Mouse (Mus musculus): ENCODE data around the gene Polr3b.

Polr3b gene

DNA sequence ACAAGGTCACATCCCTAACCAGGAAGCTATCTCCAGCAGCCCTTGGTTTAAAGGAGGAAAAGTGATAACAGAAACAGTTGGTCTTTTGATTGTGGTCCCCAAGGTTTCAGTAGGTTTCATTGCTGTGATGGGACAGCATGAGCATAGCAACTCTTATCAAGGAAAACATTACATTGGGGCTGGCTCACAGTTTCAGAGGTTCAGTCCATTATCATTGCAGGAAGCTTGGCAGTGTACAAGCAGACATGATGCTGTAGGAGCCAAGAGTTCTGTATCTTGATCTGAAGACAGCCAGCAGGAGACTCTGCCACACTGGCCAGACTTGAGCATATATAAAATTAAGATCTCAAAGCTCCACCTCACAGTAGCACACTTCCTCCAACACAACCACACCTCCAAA, 53.6 kb downstream of the Polr3b start:
- no peak for DNase-seq

DNA sequence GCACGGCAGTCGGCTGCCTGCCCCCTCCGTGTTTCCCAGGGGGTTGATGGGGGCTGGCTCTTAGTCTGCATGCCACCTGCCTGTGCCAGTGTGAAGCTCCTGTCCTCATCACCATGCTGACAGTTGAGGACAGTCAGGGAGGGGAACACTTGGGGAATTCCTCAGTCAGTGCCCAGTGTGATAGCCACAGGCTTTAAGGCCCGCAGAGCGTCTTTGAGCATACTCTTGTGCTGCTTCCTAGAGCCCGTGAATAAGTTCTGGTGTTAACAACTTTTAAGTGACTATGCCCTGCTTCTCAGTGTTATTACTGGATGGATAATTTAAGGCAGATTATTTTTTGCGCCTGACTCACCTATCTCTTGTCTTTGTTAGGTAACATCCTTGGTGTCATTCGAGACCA, 54.4 kb downstream of the Polr3b start:
- no peak for DNase-seq

DNA sequence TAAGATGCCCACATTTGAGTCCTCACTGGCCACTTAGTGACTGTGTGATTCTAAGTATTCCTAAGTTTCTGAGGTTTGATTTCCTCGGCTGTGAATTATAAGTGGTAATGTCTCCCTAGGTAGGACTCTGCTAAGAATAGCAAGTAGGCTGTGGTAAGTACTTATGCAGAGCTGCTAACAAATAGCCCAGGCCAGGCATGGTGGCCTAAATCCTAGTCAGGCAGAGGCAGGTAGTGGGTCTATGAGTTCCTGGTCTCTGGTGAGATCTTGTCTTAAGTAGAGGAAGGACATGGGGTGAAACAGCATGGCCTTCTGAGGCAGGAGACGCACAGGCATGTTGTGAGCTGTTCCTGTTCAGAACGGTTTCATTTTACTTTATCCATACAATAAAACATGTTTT, 55.8 kb downstream of the Polr3b start:
- DNase-seq, result no peak

DNA sequence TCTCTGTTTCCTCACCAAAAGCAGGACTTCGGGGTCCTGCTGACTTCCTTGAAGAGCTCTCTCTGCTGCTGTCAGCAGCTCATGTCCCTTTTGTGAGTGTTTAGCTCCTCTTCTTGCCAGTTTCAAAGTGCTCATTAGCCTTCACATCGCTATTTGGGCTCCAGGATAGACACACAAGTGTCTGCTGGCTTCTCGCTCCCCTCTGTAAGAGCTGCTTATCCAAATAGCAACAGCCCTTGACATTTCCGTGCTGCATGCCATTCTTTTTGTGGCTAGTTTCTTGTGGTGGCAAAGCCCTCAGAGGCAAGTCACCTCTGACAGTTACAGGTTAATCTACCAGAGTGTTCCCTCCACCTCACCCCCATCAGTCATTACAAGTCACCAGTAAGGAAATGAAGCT, 56.3 kb downstream of the Polr3b start:
- no peak for DNase-seq

DNA sequence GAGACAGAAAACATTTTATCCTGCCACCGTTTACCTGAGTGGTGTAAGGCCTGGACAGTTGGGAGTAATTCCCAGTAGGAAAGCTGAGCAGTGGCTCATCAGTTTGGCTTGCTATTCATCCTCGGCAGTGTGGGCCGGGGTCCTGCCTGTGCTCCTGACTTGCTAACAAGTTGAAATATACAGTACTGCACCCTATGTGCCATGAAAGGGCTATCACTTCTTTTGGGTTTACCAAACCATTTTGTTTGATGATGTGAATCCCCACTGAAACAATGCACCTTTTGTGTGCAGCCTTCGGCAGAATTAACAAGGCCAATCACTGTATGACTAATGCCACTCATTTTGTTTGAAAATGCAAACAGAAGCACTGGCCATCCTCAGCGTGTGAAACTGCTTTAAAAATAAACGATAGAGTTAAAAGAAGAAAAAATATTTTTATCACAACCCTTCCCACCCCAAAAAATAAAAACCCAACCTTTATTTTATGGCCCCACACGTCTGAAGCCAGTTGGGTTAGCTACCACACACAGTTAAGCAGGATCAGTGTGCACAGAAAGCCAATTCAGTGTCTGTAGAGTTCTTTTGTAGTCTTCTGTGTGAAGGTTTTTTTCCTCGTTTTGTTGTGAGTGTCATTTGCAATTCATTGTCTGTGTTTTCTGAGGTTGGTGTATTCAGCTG, 63.5 kb downstream of the Polr3b start:
- no peak for DNase-seq

DNA sequence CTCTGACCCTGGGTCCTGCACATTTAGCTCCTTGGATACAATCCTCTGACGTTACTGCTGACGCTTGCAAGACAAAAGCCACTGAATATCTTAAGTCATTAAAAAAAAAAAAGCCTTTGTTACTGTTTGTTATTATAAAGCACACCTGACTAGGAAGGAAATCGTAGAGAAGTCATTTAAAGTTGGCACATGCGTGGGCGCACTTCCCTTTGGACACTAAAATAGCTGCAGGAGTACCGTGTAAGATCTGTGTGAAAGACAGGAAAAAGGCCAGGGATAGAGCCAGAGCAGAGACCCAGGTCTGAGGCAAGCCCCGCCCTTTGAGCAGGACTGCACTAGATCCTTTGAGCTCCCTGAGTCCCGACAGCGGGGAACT, 64.0 kb downstream of the Polr3b start:
- DNase-seq, result no peak

DNA sequence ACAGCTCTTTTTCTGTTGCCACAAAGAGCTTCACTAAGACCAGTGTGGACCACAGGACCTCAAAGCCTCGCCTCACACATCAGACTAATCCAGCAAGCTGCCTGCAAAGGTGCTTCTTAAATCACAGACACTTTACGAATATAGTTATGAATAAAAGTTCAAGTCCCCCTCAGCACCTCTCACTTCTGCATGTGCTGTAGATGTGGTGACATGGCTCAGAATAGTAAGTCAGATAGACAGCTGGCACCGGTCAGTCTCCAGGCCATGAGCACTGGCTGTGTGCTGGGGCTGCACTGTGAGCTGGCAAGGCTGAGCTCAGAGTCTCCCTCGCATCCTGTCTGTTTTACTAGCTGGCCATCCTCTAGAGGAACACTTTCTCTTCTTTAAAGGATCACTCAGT, 64.6 kb downstream of the Polr3b start:
- no peak for DNase-seq

DNA sequence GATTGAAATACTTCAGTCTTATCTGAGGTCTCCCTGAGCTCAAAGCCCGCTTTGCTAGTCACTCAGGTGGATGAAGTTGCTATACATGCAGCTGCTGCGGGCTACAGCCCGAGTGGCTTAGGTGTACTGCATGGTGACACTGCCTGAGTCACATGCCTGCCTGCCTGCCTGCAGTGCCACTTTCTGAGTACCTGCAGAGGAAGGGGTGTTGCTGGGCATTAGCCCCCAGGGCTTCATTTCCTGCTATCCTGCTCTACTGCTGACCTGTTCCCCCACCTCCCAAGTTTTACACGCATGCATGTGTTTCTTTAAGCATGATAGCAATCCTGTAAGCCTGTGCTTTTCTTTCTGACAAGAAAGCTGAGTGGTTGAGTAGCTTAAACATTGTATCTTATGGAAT, 65.6 kb downstream of the Polr3b start:
- no peak for DNase-seq

DNA sequence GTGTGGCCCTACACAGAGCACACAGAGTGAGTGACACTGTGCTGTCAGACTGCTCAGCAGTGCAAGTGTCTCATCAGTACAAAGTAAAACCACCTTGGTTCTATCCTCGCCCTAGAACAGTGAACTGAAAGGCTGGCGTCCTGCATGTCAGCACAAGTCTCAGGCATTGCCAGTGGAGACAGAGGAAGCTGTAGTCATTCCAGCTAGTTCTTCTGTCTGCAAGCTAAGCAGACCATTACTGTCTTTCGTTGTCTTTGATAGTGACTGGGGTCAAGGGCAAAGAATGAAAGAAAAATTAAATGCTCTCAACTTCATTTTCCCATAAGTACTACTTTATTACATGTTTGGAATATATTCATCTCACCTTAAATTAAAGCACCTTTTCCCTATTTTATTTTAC, 67.8 kb downstream of the Polr3b start:
- DNase-seq, result no peak

DNA sequence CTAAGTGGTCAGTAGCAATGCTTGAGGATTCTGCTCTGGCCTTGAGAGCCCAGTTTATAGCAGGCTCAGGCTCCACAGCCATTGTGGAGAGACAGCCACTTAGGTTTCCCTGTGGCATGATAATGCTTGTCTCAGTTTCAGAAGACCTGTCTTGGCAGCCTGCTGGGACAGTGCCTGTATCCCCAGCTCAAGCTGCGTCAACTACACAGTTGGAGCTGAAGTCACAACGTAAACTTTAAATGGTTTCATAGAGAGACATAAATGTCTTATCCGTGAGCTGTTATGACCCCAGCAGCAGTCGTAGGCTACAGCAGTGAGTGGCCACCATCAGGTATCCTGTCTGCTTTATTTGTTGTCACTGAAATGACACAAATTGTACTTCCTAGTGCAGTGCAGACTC, 68.7 kb downstream of the Polr3b start:
- DNase-seq, result no peak

DNA sequence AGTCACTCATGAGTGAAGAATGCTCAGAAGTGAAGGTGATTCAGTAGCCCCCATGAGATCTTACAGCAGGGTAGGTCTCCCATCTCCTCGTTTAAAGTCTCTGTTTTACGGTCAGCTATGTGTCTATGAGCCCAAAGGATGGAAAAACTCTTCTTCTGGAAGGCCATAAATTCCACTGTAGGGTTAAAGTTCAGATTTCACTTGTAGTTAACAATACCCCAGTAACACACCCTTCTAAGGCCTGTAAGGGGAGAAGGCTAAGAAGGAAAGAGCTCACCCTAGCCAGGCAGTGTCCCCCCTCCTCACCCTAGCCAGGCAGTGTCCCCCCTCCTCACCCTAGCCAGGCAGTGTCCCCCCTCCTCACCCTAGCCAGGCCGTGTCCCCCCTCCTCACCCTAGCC, 69.6 kb downstream of the Polr3b start:
- no peak for DNase-seq

DNA sequence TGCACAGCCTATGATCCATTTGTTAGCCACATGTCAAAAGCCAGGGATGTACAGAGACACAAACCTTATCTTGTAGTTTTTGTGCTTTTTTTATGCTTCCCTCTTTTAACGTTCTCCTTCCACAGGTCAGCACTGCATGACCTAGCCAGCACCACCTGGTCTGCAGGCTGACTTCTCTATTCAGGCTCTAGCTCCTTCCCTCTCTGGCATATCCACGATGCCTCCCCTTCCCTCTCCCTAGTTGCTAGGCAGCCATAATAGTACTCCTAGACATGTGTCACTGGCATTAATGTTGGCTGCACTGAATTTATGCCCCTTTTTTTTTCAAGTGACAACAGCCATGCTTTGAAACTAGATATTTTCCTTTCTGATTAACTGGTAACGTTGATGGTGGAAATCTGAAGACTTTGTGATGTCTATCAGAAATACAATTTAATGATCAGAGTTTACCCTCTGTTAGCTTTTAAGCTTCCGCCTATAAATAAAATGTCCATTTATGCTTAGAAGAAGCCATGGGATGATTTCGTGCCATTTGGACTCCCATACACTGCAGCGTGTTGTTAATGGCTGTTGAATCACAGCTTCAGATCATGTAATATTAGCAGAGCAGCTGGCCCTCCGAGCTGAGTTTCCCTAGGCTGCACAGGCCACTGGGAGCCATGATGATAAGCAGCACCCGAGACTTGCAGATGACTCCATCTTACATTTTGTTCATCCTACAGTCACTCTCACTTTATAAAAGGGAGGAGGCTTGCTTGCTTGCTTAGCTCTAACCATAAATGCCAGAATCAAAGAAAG, 71.9 kb downstream of the Polr3b start:
- no peak for DNase-seq

DNA sequence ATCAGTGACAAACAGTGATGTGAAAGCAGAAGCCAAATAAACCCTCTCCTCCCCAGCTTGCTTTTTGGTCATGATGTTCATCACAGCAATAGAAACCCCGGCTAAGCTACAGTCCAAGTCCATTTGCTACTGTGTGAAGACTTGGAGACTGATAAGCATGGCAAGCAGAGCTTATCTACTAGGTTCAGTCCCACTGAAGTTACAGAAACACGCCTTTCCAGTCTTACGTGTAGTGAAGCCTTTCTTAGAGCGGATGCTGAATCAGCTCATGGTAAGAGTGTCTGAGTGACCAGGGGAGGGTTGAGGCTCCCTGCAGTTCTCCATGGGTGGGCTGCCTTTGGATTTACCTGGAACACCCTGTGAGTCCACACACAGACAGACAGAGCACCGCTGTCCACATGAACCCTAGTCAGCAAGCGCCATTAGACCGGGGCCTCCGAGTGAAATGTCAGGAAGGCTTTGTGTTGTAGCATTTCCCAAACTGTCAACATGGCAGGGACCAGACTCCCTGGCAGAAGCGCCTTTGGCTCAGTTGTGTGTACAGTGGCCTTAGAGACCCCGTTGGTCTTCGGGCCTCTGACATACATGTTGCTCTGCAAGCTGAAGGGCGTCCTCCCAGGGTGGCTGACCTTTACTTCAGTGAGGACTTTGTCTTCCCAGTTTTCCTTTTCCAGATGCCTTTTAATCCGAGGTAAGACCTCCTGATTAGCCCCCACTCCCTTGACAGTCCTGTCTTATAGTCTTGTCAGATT, 78.3 kb downstream of the Polr3b start:
- no peak for DNase-seq

DNA sequence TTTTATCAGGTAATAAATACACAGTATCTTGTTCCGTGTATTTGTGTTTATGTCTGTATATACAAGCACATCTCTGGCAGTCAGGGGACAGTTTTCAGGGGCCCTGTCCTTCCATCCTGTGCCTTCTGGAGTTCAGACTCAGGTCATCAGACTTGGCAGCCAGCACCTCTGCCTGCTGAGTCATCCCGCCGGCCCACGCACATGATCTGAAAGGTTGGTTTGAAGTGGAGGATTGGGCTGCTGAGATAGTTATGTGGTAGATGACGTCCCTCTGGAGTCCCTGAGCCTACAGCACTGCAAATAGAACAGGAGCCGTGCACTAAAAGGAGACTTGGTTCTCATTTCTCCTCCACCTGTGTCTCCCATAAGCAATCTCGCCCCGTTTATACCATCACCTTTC, 79.0 kb downstream of the Polr3b start:
- no peak for DNase-seq

DNA sequence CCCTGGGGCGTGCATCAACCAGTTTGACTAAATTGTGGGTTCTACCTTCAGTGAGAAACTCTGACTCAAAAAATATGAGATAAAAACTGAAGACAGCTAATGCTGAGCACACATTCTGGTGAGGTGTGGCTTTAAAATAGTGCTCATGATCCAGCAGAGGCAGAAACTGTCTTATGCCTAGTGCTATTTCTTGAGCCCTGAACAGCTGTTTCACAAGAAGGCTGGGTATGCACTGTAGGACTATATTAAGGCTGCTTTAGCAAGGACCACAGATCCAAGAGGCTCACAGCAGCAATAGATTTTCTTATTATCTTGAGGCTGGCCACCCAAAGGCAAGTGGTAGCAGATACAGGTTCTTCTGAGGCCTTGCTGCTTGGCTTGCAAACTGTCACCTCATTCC, 80.0 kb downstream of the Polr3b start:
- DNase-seq, result no peak

DNA sequence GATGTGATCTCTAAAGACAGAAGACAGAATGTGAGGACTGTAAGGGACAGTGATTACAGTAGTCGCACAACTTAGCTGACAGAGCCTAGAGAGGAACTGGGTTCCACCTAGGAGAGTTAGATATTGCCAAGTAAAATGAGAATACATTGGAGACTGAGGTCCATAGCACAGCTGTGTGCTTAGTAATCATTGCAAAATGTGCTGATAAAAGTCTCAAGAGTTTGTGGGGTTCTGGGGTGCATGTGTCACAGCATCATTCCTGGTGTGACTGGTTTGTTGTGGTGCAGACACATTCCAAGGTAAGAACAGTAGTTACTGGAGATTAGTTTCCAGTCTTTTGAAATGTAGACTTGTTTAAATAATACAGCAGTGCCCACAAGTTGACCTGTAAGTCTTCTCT, 82.5 kb downstream of the Polr3b start:
- no peak for DNase-seq

DNA sequence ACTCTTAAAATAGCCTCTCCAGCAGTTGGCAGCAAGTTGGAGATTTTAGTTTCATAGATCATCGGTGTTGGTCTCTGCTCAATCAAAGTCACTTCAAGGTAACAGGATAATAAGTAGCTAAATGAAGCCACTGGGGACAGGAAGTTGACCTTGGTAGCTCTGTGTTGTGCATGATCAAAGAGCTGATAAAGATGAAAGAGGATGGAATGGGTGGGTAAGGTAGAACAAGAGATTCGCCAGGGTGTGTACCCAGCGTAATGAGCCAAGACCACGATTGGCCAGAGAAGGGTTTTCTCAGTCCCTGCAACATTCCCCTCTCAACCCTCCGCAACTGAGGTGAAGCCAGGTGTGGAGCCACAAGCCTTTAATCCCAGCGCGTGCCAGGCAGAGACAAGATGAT, 83.1 kb downstream of the Polr3b start:
- no peak for DNase-seq

DNA sequence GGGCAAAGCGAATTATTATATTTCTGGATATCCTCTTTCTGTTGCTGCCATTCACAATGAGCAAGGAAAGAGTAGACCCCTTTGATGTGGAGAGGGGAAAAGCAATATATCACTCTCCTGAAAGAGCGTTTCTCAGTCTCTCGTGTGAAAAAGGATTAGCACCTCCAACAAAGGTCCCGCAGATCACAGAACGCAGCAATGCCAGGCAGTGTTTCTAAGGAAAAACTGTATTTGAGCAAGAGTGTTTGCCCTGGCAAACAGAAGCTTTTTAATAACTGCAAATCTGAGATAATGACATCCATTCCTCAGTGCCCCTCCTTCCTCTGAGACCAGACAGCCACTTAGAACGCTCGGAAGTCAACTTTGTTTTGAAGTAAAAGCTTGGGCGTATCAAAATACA, 84.5 kb downstream of the Polr3b start:
- DNase-seq, result no peak

DNA sequence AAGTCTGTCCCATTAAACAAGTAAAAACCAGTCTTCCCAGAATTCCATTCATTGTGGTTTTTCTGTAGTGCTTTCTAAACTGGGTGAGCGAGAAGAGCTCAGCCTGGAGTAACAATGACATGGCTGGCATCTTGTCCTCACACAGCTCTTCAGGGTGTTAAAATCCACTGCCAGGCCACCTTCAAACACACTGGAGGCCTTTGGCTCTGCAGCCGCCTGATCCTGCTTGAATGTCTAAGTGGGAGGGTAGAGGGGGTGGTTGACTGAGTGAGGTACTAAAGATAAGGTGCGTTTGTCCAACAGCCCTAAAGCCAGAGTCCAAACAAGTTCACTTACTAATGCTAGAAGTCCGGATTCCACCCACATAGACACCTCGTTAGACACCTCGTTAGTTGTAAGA, 85.1 kb downstream of the Polr3b start:
- no peak for DNase-seq

DNA sequence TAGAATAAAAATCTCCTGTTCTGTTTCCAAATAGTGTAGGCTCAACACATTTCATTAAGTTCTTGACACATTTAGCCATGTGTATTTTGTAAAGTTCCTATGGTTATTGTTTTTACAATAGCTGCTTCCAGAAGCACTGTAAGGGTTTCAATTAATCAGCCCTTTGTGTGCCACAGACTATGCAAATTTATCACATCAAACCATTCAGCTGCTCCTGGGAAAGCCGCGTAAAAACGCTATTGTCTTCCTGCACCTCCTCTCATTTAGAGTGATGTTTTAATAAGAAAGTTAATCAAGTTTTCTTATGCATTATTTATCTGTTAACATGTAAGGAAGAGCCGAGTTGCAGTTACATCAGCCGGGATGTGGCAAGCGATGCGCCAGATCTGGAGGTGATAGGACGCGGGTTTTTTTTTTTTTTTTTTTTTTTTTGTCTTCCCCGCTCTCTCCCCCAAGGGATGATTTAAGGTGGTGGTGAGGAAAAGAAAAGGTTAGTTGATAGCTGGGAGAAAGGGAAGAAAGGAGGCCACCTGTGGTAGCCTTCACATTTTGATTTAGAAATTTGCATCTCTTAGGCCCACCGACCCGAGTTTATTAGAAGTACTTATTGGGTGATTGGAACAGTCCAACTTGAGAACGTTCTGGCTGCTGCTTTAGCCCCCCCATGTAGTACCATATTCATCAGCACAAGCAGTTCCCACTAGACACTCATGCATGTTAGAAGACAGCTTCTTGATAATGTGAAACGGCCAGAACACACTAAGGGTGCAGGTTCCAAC, 85.8 kb downstream of the Polr3b start:
- DNase-seq, result no peak

DNA sequence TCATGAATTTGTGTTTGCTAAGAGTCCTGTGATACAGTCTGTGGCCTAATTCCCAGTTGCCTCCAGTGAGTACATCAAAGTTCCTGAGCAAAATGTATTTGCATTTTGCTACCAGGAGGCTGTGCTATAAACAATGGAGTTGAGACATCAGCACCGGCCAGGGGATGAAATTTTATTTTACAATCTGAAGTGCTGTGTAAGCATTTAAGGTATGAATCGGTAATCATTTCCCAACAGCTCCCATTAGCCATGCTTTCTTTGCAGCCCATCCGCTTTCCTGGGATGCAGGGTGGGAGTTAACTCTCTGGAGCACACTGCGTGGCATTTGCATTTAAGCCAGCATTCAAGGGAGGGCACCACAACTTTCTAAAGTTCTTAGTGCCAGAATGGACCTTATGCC, 88.1 kb downstream of the Polr3b start:
- DNase-seq, result no peak

DNA sequence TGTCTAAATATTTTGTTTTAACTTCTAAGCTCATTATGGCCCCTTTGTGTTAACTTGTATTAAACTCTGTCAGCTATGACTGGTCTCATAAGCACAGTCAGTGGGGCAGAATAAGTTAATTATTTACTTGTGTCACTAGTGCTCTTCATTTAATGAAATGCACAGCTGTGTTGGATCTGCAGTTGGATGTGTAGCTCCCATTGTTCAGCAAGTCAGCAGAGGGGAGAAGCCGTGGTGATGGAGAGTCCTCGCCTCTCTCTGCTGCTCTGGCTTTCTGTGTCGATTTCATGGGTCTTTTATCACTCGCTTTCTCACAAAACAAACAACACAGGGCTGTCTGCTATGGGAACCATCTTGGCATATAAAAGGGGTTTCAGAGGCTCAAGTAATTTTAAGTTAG, 88.7 kb downstream of the Polr3b start:
- no peak for DNase-seq

DNA sequence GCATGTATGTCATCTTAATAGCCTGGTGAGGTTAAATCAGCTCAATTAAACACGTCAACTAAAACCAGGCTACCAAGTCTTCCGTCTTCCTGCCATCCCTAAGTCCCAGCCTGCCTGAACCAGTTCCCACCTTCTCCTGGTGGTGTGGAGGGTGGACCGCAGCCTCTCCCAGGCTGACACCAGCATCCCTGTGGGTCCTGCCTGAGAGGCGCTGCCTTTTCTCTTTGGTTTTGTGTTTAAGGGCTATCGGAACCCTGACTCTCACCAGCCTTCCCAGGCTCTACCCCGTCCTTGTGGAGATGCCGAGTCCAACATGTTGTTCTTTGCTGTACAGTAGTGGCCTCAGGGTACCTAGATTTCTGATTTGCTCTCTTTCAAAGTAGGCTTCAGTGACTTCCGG, 89.4 kb downstream of the Polr3b start:
- no peak for DNase-seq

Data from cerebellum, adult 11-12 months (tissue).